Mouse (Mus musculus): ENCODE data around the gene Fam19a1.

DNA sequence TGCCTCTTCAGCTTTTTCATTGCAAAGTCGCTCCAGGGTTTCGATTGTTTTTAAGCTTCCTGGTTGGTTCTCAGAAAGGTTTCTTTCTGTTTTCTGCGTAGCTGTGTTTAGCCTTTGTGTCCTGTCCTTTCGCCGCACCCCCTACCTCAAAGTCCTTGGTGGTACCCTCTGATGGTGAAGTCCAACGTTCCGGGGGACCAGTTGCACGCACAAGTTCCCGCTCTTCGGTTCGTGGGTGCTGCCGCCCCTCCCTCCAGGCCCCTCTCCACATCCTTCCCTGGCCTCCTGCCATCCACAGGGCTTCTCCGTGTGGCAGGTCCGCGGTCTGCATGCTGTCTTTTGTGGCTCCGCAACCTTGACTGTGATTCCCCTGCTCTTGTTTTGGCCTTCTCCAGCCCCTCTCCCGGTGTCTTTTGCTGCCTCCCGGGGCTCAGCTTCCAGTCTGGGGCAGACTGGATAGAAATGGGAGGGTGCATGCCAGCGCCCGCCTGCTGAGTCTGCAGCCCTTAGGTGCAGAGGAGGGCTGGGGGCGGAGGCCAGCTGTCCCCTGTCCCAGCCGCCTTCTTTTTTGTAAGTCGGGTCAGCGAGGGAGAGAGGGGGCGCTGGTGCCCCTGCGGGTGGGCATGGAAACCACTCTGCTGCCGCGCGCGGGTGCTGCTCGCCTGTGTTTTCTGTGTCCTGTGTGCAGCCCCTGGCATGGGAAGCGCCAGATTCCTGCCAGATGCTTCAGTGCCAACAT, 3.7 kb downstream of the Fam19a1 start:
- TF ChIP-seq TAL1 (IDR thresholded peaks at IDR 0.05; ENCODE audit: low read length) (no peak), GATA1 (IDR thresholded peaks at IDR 0.05; ENCODE audit: low read length) (no peak)
